Mouse (Mus musculus): ENCODE measurements around the gene Fam177a. TPM values are rescaled to one million over a fixed set of nuclear protein-coding genes. Genes with fewer than 3 reads are reported as not detected.
"Not testable (repeated sequence)": the region's sequence is repeated elsewhere in the genome, so short reads cannot be mapped to it uniquely, and the experiment has no call there.

The Fam177a gene
- polyA plus RNA-seq, 1 experiment: 5.6 TPM

DNA sequence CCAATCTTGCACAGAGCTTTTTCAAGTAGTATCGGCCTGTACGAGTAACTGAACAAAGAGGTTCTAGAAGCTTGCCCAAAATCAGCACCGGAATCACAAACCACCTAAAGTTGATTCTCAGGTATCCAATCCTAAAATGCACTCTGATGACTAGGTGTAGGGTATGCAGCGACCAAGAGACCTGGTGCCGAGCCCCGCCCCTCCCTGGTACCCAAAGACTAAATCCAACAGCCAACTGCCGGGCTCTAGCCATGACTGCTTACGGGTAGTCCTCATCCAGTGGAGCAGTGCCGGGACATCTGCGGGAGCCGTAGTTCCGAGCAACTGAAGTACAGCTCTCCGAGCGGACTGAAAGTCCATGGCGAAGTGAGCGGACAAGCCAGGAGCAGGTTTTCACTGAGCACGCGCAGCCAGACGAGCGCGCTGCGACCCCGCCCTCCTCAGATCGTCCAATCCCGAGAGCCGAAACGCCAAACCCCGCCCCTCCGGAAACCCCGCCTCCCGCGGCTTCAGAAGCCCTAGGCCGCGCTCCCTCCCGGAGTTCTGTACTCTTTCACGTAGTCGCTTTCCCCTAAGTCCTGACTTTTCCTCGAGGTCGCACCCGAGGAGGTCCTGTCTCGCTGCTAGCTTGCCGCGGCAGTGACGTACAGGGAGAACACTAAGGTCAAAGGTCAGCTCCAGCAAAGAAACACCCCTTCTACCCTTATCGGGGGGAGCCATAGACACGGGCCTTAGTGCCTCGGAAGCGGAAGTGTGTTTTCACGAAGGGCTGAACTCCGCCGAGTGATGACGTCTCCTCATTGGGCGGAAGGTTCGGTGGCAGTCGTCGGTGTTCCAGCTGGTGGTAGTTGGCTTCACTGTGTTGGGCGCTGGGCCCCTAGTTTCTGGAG, 30.5 kb downstream of the Fam177a start, which contains the start of gene Srp54b:
Srp54b (plus strand) TSS at position 546 of the 890 bp plus-strand sequence.
- not testable (repeated sequence) for H3K27me3 ChIP-seq (replicated peaks; ENCODE audit: control insufficient read depth, insufficient read depth, low read length); H3K27ac ChIP-seq (ENCODE audit: insufficient read depth, low read depth, low read length); H3K4me1 ChIP-seq (ENCODE audit: control insufficient read depth, insufficient read depth, low read length); DNase-seq; H3K36me3 ChIP-seq (ENCODE audit: control insufficient read depth, insufficient read depth, low read length)
- peak within 1 kb of the TSS; percentile 47; the same call in 1 of the 2 replicates for H3K4me3 ChIP-seq (ENCODE audit: insufficient read depth, low read depth, low read length)
- no CpG with 5 or more reads among the region's 57 CpGs for WGBS

DNA sequence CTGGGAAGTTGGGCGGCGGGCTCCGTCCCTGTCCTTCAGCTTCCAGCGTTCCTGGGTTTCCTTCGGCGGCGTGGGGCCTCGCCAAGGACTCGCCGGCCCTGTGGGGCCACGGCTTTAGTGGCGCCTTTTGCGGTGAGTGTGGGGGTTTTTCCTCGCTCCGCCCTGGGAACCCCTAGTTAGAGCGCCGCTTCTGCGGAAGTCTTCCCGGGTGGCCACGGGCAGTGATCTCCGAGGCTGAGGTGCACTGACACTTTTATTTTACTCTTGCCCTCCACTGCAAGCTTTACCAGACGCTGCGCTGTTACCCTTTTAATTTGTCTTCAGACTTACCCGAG, 31.1 kb downstream of the Fam177a start:
- 0% methylated on average over 12 of the region's 24 CpGs for WGBS
- not testable (repeated sequence) for DNase-seq; H3K27ac ChIP-seq (ENCODE audit: insufficient read depth, low read depth, low read length); H3K4me1 ChIP-seq (ENCODE audit: control insufficient read depth, insufficient read depth, low read length); H3K27me3 ChIP-seq (replicated peaks; ENCODE audit: control insufficient read depth, insufficient read depth, low read length); H3K36me3 ChIP-seq (ENCODE audit: control insufficient read depth, insufficient read depth, low read length)
- peak overlapping the region; percentile 47; the same call in 1 of the 2 replicates for H3K4me3 ChIP-seq (ENCODE audit: insufficient read depth, low read depth, low read length)

DNA sequence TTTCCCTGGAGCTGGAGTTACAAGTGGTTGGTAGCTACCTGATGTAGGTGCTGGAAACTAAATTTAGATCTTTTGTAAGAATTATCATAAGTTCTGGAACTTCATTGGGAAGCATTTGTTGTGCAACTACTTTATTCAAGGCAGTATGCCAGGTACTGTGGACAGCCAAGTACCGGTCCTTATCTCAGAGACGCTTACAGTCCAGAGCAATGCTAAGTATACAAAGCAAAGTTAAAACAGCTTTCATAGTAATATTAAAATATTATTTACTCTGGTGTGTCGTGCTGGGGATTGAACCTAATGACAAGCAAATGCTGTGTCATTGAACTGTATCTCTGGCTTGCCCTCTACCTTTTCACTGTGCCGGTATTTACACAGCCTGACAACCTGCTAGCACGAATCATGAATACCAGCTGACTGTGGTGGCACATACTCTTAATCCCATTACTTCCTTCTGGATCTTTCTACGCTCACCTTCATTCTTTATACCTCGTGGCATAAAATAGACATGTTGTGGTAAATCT, 42.8 kb downstream of the Fam177a start:
- DNase-seq; H3K36me3 ChIP-seq (ENCODE audit: control insufficient read depth, insufficient read depth, low read length); H3K27me3 ChIP-seq (replicated peaks; ENCODE audit: control insufficient read depth, insufficient read depth, low read length); H3K4me3 ChIP-seq (ENCODE audit: insufficient read depth, low read depth, low read length); H3K4me1 ChIP-seq (ENCODE audit: control insufficient read depth, insufficient read depth, low read length); H3K27ac ChIP-seq (ENCODE audit: insufficient read depth, low read depth, low read length): not testable (repeated sequence)
- WGBS: no CpG with 5 or more reads among the region's 7 CpGs

GRCm38 (mm10) chr12:55187686-55188085, 63.4 kb downstream of the Fam177a start:
- DNase-seq; H3K36me3 ChIP-seq (ENCODE audit: control insufficient read depth, insufficient read depth, low read length); H3K4me3 ChIP-seq (ENCODE audit: insufficient read depth, low read depth, low read length); H3K4me1 ChIP-seq (ENCODE audit: control insufficient read depth, insufficient read depth, low read length); H3K27ac ChIP-seq (ENCODE audit: insufficient read depth, low read depth, low read length); H3K27me3 ChIP-seq (replicated peaks; ENCODE audit: control insufficient read depth, insufficient read depth, low read length): not testable (repeated sequence)
- WGBS: no CpG with 5 or more reads among the region's 8 CpGs

DNA sequence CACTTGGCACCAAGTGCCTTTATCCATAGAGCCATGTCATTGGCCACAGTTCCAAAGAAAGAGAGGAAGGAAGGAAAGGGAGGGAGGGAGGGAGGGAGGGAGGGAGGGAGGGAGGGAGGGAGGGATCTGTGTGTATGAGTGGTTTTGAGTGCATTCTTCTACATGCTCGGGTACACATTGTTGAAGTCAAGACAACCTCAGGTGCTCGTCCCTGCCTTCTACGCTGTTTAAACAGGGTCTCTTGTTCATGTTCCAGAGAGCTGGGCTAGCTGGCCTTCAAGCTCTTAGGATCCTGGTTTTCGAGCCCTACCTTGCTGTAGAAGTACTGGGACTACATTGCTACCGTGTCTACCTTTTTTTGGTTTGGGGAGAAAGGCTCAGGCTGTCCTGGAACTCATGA, 64.9 kb downstream of the Fam177a start:
- H3K27ac ChIP-seq (ENCODE audit: insufficient read depth, low read depth, low read length); H3K36me3 ChIP-seq (ENCODE audit: control insufficient read depth, insufficient read depth, low read length); H3K27me3 ChIP-seq (replicated peaks; ENCODE audit: control insufficient read depth, insufficient read depth, low read length); DNase-seq; H3K4me3 ChIP-seq (ENCODE audit: insufficient read depth, low read depth, low read length); H3K4me1 ChIP-seq (ENCODE audit: control insufficient read depth, insufficient read depth, low read length): not testable (repeated sequence)
- WGBS: no CpG with 5 or more reads among the region's 5 CpGs

Other genes starting within 250 kb of the Fam177a start
- not detected in 2 replicates for gene Gm20403, start 137.9 kb upstream of the Fam177a start, polyA plus RNA-seq (2012; rRNA removed)
- 2.6 and 3.8 TPM in 2 replicates for gene Baz1a, start 110.1 kb upstream of the Fam177a start, polyA plus RNA-seq (2012; rRNA removed)
- 7.0 and 9.1 TPM in 2 replicates for gene 2700097O09Rik, start 44.4 kb upstream of the Fam177a start, polyA plus RNA-seq (2012; rRNA removed)
- 12.8 and 14.5 TPM in 2 replicates for gene Srp54a, start 44.2 kb upstream of the Fam177a start, polyA plus RNA-seq (2012; rRNA removed)
- gene Srp54b, start 30.6 kb downstream of the Fam177a start, polyA plus RNA-seq (2012; rRNA removed): 12.6 and 13.3 TPM in 2 replicates
- gene 1700047I17Rik2, start 75.1 kb downstream of the Fam177a start, polyA plus RNA-seq (2012; rRNA removed): not detected in 2 replicates
- 6.5 and 10.0 TPM in 2 replicates for gene Srp54c, start 105.7 kb downstream of the Fam177a start, polyA plus RNA-seq (2012; rRNA removed)
- 12.5 and 13.2 TPM in 2 replicates for gene 1110008L16Rik, start 175.1 kb downstream of the Fam177a start, polyA plus RNA-seq (2012; rRNA removed)
- 1.9 and 3.0 TPM in 2 replicates for gene Ppp2r3c, start 178.5 kb downstream of the Fam177a start, polyA plus RNA-seq (2012; rRNA removed)

All from kidney, adult 2 months (tissue).